Mouse (Mus musculus) G1E (cell line): Measurements from ENCODE around the gene Ppcs. TPM values are rescaled to one million over a fixed set of nuclear protein-coding genes. Genes with fewer than 3 reads are reported as not detected.

Experiments
- ATAC-seq: 2 replicates; pipeline ENCODE4 v1.8.0; 2016; ENCODE audit warnings: mild to moderate bottlenecking; ENCODE audit not compliant: insufficient number of reproducible peaks, poor library complexity, low FRiP score, severe bottlenecking; ENCODE audit errors: extremely low read depth
- DNase-seq: peaks from one replicate; pipeline ENCODE4 v3.0.0; 2012; ENCODE audit warnings: low spot score
- H3K27me3 ChIP-seq: 2 replicates; pipeline ENCODE4 v1.6.1; 2012; ENCODE audit warnings: mild to moderate bottlenecking, low read length, inconsistent platforms; ENCODE audit not compliant: insufficient read depth
- H3K36me3 ChIP-seq: replicated peaks from 2 replicates; pipeline ENCODE3; 2012; ENCODE audit warnings: mild to moderate bottlenecking, inconsistent platforms
- H3K4me1 ChIP-seq: 2 replicates; pipeline ENCODE4 v1.6.1; 2012; ENCODE audit warnings: low read depth, low read length, inconsistent platforms, mixed read lengths; ENCODE audit not compliant: insufficient read depth
- H3K4me3 ChIP-seq: 2 replicates; pipeline ENCODE4 v1.5.1; 2012; ENCODE audit warnings: low read depth, mild to moderate bottlenecking, inconsistent platforms, low read length, moderate library complexity, mixed read lengths
- H3K9me3 ChIP-seq: replicated peaks from 2 replicates; pipeline ENCODE4 v1.6.1; 2012; ENCODE audit warnings: inconsistent platforms
- CTCF ChIP-seq: IDR thresholded peaks from 2 replicates; pipeline ENCODE4 v1.5.1; 2012; ENCODE audit warnings: low read depth, low read length, inconsistent platforms, mixed read lengths
- GATA1 ChIP-seq: IDR thresholded peaks from 2 replicates; pipeline ENCODE4 v1.6.1; 2012; ENCODE audit warnings: borderline replicate concordance, low read length, inconsistent platforms, mixed read lengths
- GATA2 ChIP-seq: IDR thresholded peaks from 2 replicates; pipeline ENCODE4 v1.6.1; 2012; ENCODE audit warnings: low read depth, low read length, inconsistent platforms, borderline replicate concordance
- POLR2AphosphoS5 ChIP-seq: IDR thresholded peaks from 2 replicates; pipeline ENCODE4 v1.6.1; 2012; ENCODE audit warnings: low read depth, low read length, inconsistent platforms; ENCODE audit not compliant: insufficient replicate concordance
- TAL1 ChIP-seq: conservative IDR thresholded peaks from 2 replicates; pipeline ENCODE4 v1.6.1; 2012; ENCODE audit warnings: low read depth, low read length, inconsistent platforms, mixed read lengths
- polyA plus RNA-seq: library from polyadenylated mRNA; stranded (reverse); fragments of >175 nt; gene quantifications from 2 replicates; pipeline ENCODE4 v1.2.3, GENCODE M21; 2012
- total RNA-seq, 2 experiments: library from RNA; stranded (forward) in 1 of 2; stranded (reverse) in 1 of 2; fragments of 200-1000 nt in 1 of 2; fragments of >200 nt in 1 of 2; fragmentation: Nextera tagmentation in 1 of 2; gene quantifications; 2 replicates each; pipeline ENCODE4 v1.2.3; 2014 to 2017

Gene Ppcs
- total and polyA plus RNA-seq, 3 experiments = 12.2 to 29.0 (median 12.6) TPM

- Histone ChIP-seq H3K9me3 (no peaks in the 10 kb centered on the region), H3K36me3 (no peaks in the 10 kb centered on the region), H3K27me3 (peaks cover 5% of the 10 kb centered on the region), H3K4me1 (no peaks in the 10 kb centered on the region), H3K4me3 (no peak overlapping the region)
- no peak for TF ChIP-seq CTCF
- TF ChIP-seq GATA2 = no peak
- TF ChIP-seq POLR2AphosphoS5 = no peak
- TF ChIP-seq TAL1 = no peak
- TF ChIP-seq GATA1 = no peak
- ATAC-seq (no peak), DNase-seq (no peak)
Observed at GRCm38 (mm10) chr4:119462457-119462856, 40.2 kb upstream of the Ppcs start.

DNA sequence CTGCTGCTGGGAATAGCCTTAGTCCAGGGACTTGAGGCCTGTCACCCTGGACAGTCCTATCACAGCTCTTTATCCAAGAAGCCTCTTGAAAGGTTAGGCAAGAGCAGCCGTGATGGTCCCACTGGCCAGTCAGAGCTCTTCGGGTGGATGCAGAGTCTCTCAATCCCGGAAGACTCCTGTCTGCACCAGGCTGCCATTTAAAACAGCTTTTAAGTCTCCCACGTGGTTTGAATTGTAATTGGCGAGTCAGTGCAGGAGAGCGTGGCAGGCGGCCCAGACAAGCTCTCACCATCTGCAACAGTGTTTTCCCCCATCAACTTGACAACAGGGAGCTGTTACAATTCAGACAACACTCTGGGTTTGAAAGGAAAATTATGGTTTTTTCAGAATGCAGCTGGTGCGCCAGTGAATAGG is 38.5 kb upstream of the Ppcs start:
- TF ChIP-seq TAL1 = no peak

GRCm38 (mm10) chr4:119460296-119460695 is 38.1 kb upstream of the Ppcs start:
- Histone ChIP-seq H3K4me3 (no peak overlapping the region), H3K4me1 (no peaks in the 10 kb centered on the region), H3K27me3 (peaks cover 5% of the 10 kb centered on the region), H3K9me3 (no peaks in the 10 kb centered on the region), H3K36me3 (no peaks in the 10 kb centered on the region)
- DNase-seq (no peak), ATAC-seq (no peak)
- TF ChIP-seq CTCF = peak; percentile 44; the same call in 1 of the 2 replicates
- TF ChIP-seq POLR2AphosphoS5 = no peak

More for the DNA sequence above, 38.5 kb upstream of the Ppcs start:
- H3K4me3 ChIP-seq = no peak overlapping the region
- ATAC-seq (no peak), DNase-seq (no peak)
- H3K36me3 ChIP-seq = no peaks in the 10 kb centered on the region
- H3K4me1 ChIP-seq = no peaks in the 10 kb centered on the region
- no peaks in the 10 kb centered on the region for H3K9me3 ChIP-seq
- H3K27me3 ChIP-seq = peaks cover 5% of the 10 kb centered on the region

- TF ChIP-seq GATA1 = no peak
- TF ChIP-seq CTCF = no peak
- TF ChIP-seq GATA2 = no peak
- no peak for TF ChIP-seq TAL1
- TF ChIP-seq POLR2AphosphoS5 = no peak
- Histone ChIP-seq H3K27me3 (peaks cover 13% of the 10 kb centered on the region), H3K36me3 (no peaks in the 10 kb centered on the region), H3K4me3 (no peak overlapping the region), H3K9me3 (no peaks in the 10 kb centered on the region), H3K4me1 (no peaks in the 10 kb centered on the region)
- ATAC-seq (no peak), DNase-seq (no peak)
Observed at GRCm38 (mm10) chr4:119453533-119453932, 31.3 kb upstream of the Ppcs start.

DNA sequence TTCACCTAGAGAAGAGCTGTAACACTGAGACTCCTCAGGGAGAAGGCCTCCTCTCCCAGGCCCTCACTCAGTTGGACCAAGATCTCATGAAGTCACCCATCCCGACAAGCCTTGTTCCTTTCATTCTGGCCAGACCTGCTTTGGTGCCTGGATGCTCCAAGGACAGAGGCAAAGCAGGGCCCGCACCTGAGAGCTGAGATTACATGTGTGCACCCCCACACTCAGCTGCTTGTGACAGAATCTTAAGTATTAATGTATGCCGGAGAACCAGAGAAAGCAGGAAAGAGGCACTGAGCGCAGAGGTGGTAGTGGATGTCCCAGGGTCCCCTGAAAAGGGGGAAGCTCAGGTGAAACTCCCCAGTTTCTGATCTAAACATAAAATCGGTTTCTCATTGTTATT is 30.9 kb upstream of the Ppcs start:
- peaks cover 13% of the 10 kb centered on the region for H3K27me3 ChIP-seq

DNA sequence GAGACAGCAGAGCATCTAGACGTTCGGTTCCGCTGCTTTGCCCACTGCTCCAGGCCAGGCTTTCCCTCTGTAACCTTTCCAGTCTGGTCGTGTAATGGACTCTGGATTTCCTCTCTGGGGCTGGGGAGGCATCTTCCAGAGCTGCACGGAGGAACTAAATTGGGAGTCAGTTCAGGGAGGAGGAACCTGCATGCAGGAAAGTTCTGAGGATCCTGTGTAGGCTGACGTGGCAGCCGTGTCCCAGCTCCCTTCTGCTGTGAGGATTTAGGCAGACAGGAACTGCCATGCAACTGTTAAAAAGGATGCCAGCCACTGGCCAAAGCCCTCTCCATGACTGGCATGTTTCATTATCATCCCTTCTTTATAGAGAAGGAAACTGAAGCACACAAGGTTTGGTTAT is 28.2 kb upstream of the Ppcs start:
- Histone ChIP-seq H3K36me3 (no peaks in the 10 kb centered on the region), H3K4me1 (peaks cover 4% of the 10 kb centered on the region; the same call in 1 of the 2 replicates), H3K27me3 (peaks cover 17% of the 10 kb centered on the region), H3K9me3 (no peaks in the 10 kb centered on the region), H3K4me3 (no peak overlapping the region)
- ATAC-seq = no peak
- DNase-seq = no peak
- TF ChIP-seq GATA2 = no peak
- TF ChIP-seq TAL1 = no peak
- no peak for TF ChIP-seq GATA1
- no peak for TF ChIP-seq CTCF
- no peak for TF ChIP-seq POLR2AphosphoS5

More for the DNA sequence above, 30.9 kb upstream of the Ppcs start:
- no peak for TF ChIP-seq TAL1
- no peak for TF ChIP-seq GATA2
- TF ChIP-seq POLR2AphosphoS5 = no peak
- TF ChIP-seq CTCF = no peak
- no peak for TF ChIP-seq GATA1
- H3K36me3 ChIP-seq = no peaks in the 10 kb centered on the region
- ATAC-seq (no peak), DNase-seq (no peak)
- H3K4me1 ChIP-seq = no peaks in the 10 kb centered on the region
- no peak overlapping the region for H3K4me3 ChIP-seq
- no peaks in the 10 kb centered on the region for H3K9me3 ChIP-seq

- Histone ChIP-seq H3K4me3 (no peak overlapping the region), H3K27me3 (peaks cover 18% of the 10 kb centered on the region), H3K9me3 (no peaks in the 10 kb centered on the region), H3K36me3 (no peaks in the 10 kb centered on the region), H3K4me1 (peaks cover 4% of the 10 kb centered on the region; the same call in 1 of the 2 replicates)
- DNase-seq = no peak
- no peak for ATAC-seq
- no peak for TF ChIP-seq CTCF
- no peak for TF ChIP-seq TAL1
- no peak for TF ChIP-seq POLR2AphosphoS5
- TF ChIP-seq GATA1 = no peak
- no peak for TF ChIP-seq GATA2
Observed at GRCm38 (mm10) chr4:119447786-119448185, 25.6 kb upstream of the Ppcs start.
